15 mouse cellular contexts compared by ENCODE assay signal in genomic region chr2:92299896-92300295, GRCm38 (mm10).
A peak's percentile ranks its signal among the peaks of the same experiment; 100 is the strongest.
DNase-seq lines count a peak whose midpoint lies in the region; ATAC-seq lines count a peak whose summit lies in the region.
"Had no signal": no experiment of that assay in that cellular context is flagged by ENCODE, and none has a peak within 500 bp of the region (broad histone marks: within the 10 kb centered on the region; RNA-seq: fewer than 3 reads in every experiment).

No protein-coding gene starts in this region.

- H3K27ac ChIP-seq in embryonic facial prominence, embryonic 14.5 days (replicated peaks; ENCODE audit: low read depth, low read length), result no peak overlapping the region
- H3K27ac ChIP-seq in embryonic facial prominence, embryonic 10.5 days (replicated peaks), result no peak overlapping the region
- 0 out of 2 replicates have a peak overlapping the region, but pooled peaks have one; percentile 6 for H3K27ac ChIP-seq in midbrain, embryonic 10.5 days (replicated peaks)
- no peak overlapping the region; the same call in 1 of the 2 replicates for H3K27ac ChIP-seq in midbrain, embryonic 11.5 days (ENCODE audit: low read depth, low read length)
- H3K27ac ChIP-seq: embryonic facial prominence, embryonic 13.5 days; kidney, postnatal 0 days; limb, embryonic 15.5 days had no signal

- 45% methylated on average over 10 of the region's 10 CpGs for WGBS in embryonic facial prominence, embryonic 14.5 days
- 74% methylated on average over 10 of the region's 10 CpGs for WGBS in embryonic facial prominence, embryonic 10.5 days
- 45% methylated on average over 10 of the region's 10 CpGs for WGBS in midbrain, embryonic 10.5 days
- WGBS in midbrain, embryonic 11.5 days, result 38% methylated on average over 10 of the region's 10 CpGs

- peak overlapping the region; percentile 2; the same call in 1 of the 2 replicates for H3K4me2 ChIP-seq in embryonic facial prominence, embryonic 14.5 days (ENCODE audit: low read depth, low read length)
- H3K4me2 ChIP-seq in midbrain, embryonic 11.5 days, result no peak overlapping the region
- H3K4me2 ChIP-seq: embryonic facial prominence, embryonic 13.5 days; heart, embryonic 12.5 days; limb, embryonic 15.5 days had no signal

- no peaks in the 10 kb centered on the region for H3K27me3 ChIP-seq in embryonic facial prominence, embryonic 14.5 days (replicated peaks; ENCODE audit: control insufficient read depth, insufficient read depth, low read length)
- no peaks in the 10 kb centered on the region for H3K27me3 ChIP-seq in embryonic facial prominence, embryonic 10.5 days (replicated peaks; ENCODE audit: low read depth, poor library complexity, severe bottlenecking)
- no peaks in the 10 kb centered on the region for H3K27me3 ChIP-seq in midbrain, embryonic 10.5 days (ENCODE audit: low read depth, poor library complexity, severe bottlenecking)
- no peaks in the 10 kb centered on the region for H3K27me3 ChIP-seq in midbrain, embryonic 11.5 days (ENCODE audit: control insufficient read depth, insufficient read depth, low read length)
- H3K27me3 ChIP-seq in splenic B cell, adult 2 months (ENCODE audit: control insufficient read depth, insufficient read depth, low read length, poor library complexity, severe bottlenecking), result no peaks in the 10 kb centered on the region
- H3K27me3 ChIP-seq: embryonic facial prominence, embryonic 13.5 days; heart, embryonic 12.5 days; limb, embryonic 15.5 days had no signal

- no peak for ATAC-seq in embryonic facial prominence, embryonic 14.5 days (ENCODE audit: low read depth)
- ATAC-seq in midbrain, embryonic 11.5 days (ENCODE audit: low FRiP score), result no peak
- ATAC-seq in megakaryocyte, adult 5-6 weeks (ENCODE audit: poor library complexity, severe bottlenecking), result peak; percentile 78

- no peak overlapping the region for H3K9ac ChIP-seq in embryonic facial prominence, embryonic 14.5 days (ENCODE audit: low read depth, low read length)
- no peak overlapping the region for H3K9ac ChIP-seq in midbrain, embryonic 11.5 days (ENCODE audit: low read length)
- H3K9ac ChIP-seq: embryonic facial prominence, embryonic 13.5 days; heart, embryonic 12.5 days; limb, embryonic 15.5 days had no signal

- H3K4me3 ChIP-seq in embryonic facial prominence, embryonic 14.5 days (ENCODE audit: low read depth, low read length), result no peak overlapping the region
- no peak overlapping the region for H3K4me3 ChIP-seq in embryonic facial prominence, embryonic 10.5 days
- H3K4me3 ChIP-seq in midbrain, embryonic 10.5 days, result no peak overlapping the region
- no peak overlapping the region for H3K4me3 ChIP-seq in midbrain, embryonic 11.5 days (ENCODE audit: low read depth, low read length)
- H3K4me3 ChIP-seq: embryonic facial prominence, embryonic 13.5 days; heart, embryonic 12.5 days; limb, embryonic 15.5 days; myocyte had no signal

- no peaks in the 10 kb centered on the region for H3K4me1 ChIP-seq in embryonic facial prominence, embryonic 14.5 days (ENCODE audit: control insufficient read depth, insufficient read depth, low read length)
- H3K4me1 ChIP-seq in embryonic facial prominence, embryonic 10.5 days, result no peaks in the 10 kb centered on the region
- H3K4me1 ChIP-seq in midbrain, embryonic 10.5 days, result peaks cover 36% of the 10 kb centered on the region
- peaks cover 8% of the 10 kb centered on the region for H3K4me1 ChIP-seq in midbrain, embryonic 11.5 days (ENCODE audit: control insufficient read depth, insufficient read depth, low read length)

- peak; percentile 19 for DNase-seq in embryonic facial prominence, embryonic 14.5 days (ENCODE audit: low spot score)
- no peak for DNase-seq in embryonic facial prominence, embryonic 10.5 days (ENCODE audit: low spot score)
- peak; percentile 29 for DNase-seq in midbrain, embryonic 10.5 days (ENCODE audit: low spot score)
- DNase-seq in midbrain, embryonic 11.5 days (ENCODE audit: low spot score, missing footprints), result no peak
- DNase-seq in splenic B cell, adult 2 months (ENCODE audit: low read depth, low spot score), result peak; percentile 56
- no peak for DNase-seq in right cerebral cortex, postnatal 14 days
- DNase-seq in urinary bladder, postnatal 36 days (ENCODE audit: low spot score in 2 of 2), result no peak
- DNase-seq: adrenal gland, postnatal 10 days; cerebellum, adult 11-12 months had no signal

- H3K9me3 ChIP-seq in embryonic facial prominence, embryonic 14.5 days (ENCODE audit: control insufficient read depth, low read length), result no peaks in the 10 kb centered on the region
- no peaks in the 10 kb centered on the region for H3K9me3 ChIP-seq in embryonic facial prominence, embryonic 10.5 days
- H3K9me3 ChIP-seq in midbrain, embryonic 10.5 days (replicated peaks), result no peaks in the 10 kb centered on the region
- no peaks in the 10 kb centered on the region for H3K9me3 ChIP-seq in midbrain, embryonic 11.5 days (ENCODE audit: control insufficient read depth, low read length)
- H3K9me3 ChIP-seq: embryonic facial prominence, embryonic 13.5 days; heart, embryonic 12.5 days; limb, embryonic 15.5 days had no signal

- H3K36me3 ChIP-seq in embryonic facial prominence, embryonic 14.5 days (ENCODE audit: control insufficient read depth, insufficient read depth, low read length), result no peaks in the 10 kb centered on the region
- H3K36me3 ChIP-seq in embryonic facial prominence, embryonic 10.5 days (replicated peaks), result no peaks in the 10 kb centered on the region
- no peaks in the 10 kb centered on the region for H3K36me3 ChIP-seq in midbrain, embryonic 10.5 days
- H3K36me3 ChIP-seq in midbrain, embryonic 11.5 days (ENCODE audit: control insufficient read depth, insufficient read depth, low read length), result no peaks in the 10 kb centered on the region
- H3K36me3 ChIP-seq in splenic B cell, adult 2 months (ENCODE audit: control insufficient read depth, insufficient read depth, low read length, poor library complexity, severe bottlenecking), result peaks cover 2% of the 10 kb centered on the region; the same call in 1 of the 2 replicates
- H3K36me3 ChIP-seq: embryonic facial prominence, embryonic 13.5 days; heart, embryonic 12.5 days; limb, embryonic 15.5 days had no signal

Comparison
In these comparisons a context has a peak if more than half of its experiments do, and no peak if none do; other contexts are left out.
1. DNase-seq: peak in embryonic facial prominence, embryonic 14.5 days (single experiment), midbrain, embryonic 10.5 days (single experiment) and splenic B cell, adult 2 months (single experiment); none in embryonic facial prominence, embryonic 10.5 days (single experiment), midbrain, embryonic 11.5 days (single experiment), right cerebral cortex, postnatal 14 days (single experiment) and urinary bladder, postnatal 36 days (0 of 2).